27 mouse cellular contexts compared by ENCODE assay signal in the genomic region with DNA sequence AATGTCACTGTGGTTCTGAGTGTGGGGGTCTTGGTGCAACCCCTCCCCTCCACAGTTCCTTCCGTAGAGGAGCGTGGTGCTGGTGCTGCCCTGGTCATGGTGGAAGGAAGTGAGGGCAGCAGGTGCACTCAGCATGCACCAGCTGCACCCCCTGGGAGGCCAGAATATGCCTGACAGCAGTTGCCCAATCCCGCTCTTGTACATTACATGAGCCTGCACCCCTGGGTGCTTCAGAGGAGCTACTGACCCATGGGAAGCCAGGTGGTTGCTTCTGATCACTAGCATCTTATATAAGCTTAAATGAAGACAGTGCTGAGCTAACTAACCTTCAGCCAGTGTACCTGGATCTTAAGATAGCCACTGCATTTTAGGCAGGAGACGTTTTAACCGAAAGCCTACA. TPM values are rescaled to one million over a fixed set of nuclear protein-coding genes. Genes with fewer than 3 reads are reported as not detected.
"Had no signal": no experiment of that assay in that cellular context is flagged by ENCODE, and none has a peak within 500 bp of the region (broad histone marks: within the 10 kb centered on the region; RNA-seq: fewer than 3 reads in every experiment).

No protein-coding gene starts in this region.

- H3K9me3 ChIP-seq: limb, embryonic 10.5 days; limb, embryonic 13.5 days; liver, embryonic 12.5 days; liver, embryonic 15.5 days; lung, embryonic 15.5 days; megakaryocyte, embryonic 14.5 days; midbrain, embryonic 10.5 days; neural tube, embryonic 12.5 days; neural tube, embryonic 15.5 days had no signal

- DNase-seq: kidney, postnatal 25 days; layer of hippocampus, adult 9-11 months; liver; lung, adult 18-20 months; lung, postnatal 10 days; lung, postnatal 36 days; midbrain, embryonic 14.5 days; right cerebral cortex, adult 18-20 months; right cerebral cortex, postnatal 14 days; right cerebral cortex, postnatal 4 days; thymus, adult 18-20 months; thymus, postnatal 36 days had no signal

- H3K9ac ChIP-seq: liver, embryonic 12.5 days; liver, embryonic 15.5 days; lung, embryonic 15.5 days; neural tube, embryonic 12.5 days; neural tube, embryonic 15.5 days had no signal

- H3K4me2 ChIP-seq: limb, embryonic 13.5 days; liver, embryonic 12.5 days; liver, embryonic 15.5 days; lung, embryonic 15.5 days; neural tube, embryonic 12.5 days; neural tube, embryonic 15.5 days had no signal

- H3K27me3 ChIP-seq: limb, embryonic 13.5 days; liver, embryonic 12.5 days; liver, embryonic 15.5 days; lung, embryonic 15.5 days; megakaryocyte, embryonic 14.5 days; neural tube, embryonic 12.5 days; neural tube, embryonic 15.5 days had no signal

- H3K4me3 ChIP-seq: layer of hippocampus, adult 2 months; limb, embryonic 10.5 days; limb, embryonic 13.5 days; liver, embryonic 12.5 days; liver, embryonic 15.5 days; lung, embryonic 15.5 days; megakaryocyte, embryonic 14.5 days; midbrain, embryonic 10.5 days; neural tube, embryonic 12.5 days; neural tube, embryonic 15.5 days had no signal

- H3K27ac ChIP-seq: kidney, postnatal 0 days; layer of hippocampus, adult 2 months; limb, embryonic 10.5 days; limb, embryonic 13.5 days; liver, embryonic 12.5 days; liver, embryonic 15.5 days; lung, embryonic 15.5 days; midbrain, embryonic 10.5 days; neural tube, embryonic 12.5 days; neural tube, embryonic 15.5 days; stomach, postnatal 0 days had no signal

- ATAC-seq: liver, embryonic 12.5 days had no signal

RNA-seq across cellular contexts. Expression of a gene that starts 12.8 kb away (rescaled TPM):
- polyA plus RNA-seq: large intestine, adult 2 months; limb, embryonic 10.5 days; liver, embryonic 12.5 days; liver, embryonic 15.5 days; midbrain, embryonic 10.5 days; midbrain, postnatal 0 days; neural tube, embryonic 12.5 days; neural tube, embryonic 15.5 days; stomach, postnatal 0 days; urinary bladder, adult 2 months had no signal
